Mouse (Mus musculus) limb, embryonic 15.5 days (tissue): ENCODE data around the gene Sema3a. TPM values are rescaled to one million over a fixed set of nuclear protein-coding genes. Genes with fewer than 3 reads are reported as not detected.

Experiments
- ATAC-seq: fragments of 200-750 bp; cut with Nextera tagmentation; 2 replicates; pipeline ENCODE4 v1.8.0; 2017; ENCODE audit warnings: low read depth, moderate TSS enrichment; ENCODE audit not compliant: insufficient number of reproducible peaks, low FRiP score, low TSS enrichment
- H3K27ac ChIP-seq: fragments of 300-500 bp; sonication (generic); 2 replicates; pipeline ENCODE4 v1.5.1; 2015; ENCODE audit warnings: moderate library complexity, mild to moderate bottlenecking, inconsistent platforms
- H3K27me3 ChIP-seq: fragments of 300-500 bp; sonication (generic); 2 replicates; pipeline ENCODE4 v1.6.1; 2015; ENCODE audit warnings: inconsistent platforms
- H3K36me3 ChIP-seq: fragments of 300-500 bp; sonication (generic); 2 replicates; pipeline ENCODE4 v1.6.1; 2015; ENCODE audit warnings: inconsistent platforms
- H3K4me1 ChIP-seq: fragments of 300-500 bp; sonication (generic); 2 replicates; pipeline ENCODE4 v1.6.1; 2015; ENCODE audit warnings: inconsistent platforms
- H3K4me2 ChIP-seq: fragments of 300-500 bp; sonication (generic); 2 replicates; pipeline ENCODE4 v1.6.1; 2015; ENCODE audit warnings: mild to moderate bottlenecking, inconsistent platforms
- H3K4me3 ChIP-seq: fragments of 300-500 bp; sonication (generic); 2 replicates; pipeline ENCODE4 v1.5.1; 2015; ENCODE audit warnings: mild to moderate bottlenecking, inconsistent platforms
- H3K9ac ChIP-seq: fragments of 300-500 bp; sonication (generic); 2 replicates; pipeline ENCODE4 v1.6.1; 2015; ENCODE audit warnings: inconsistent platforms
- H3K9me3 ChIP-seq: fragments of 300-500 bp; sonication (generic); 2 replicates; pipeline ENCODE4 v1.6.1; 2016; ENCODE audit warnings: inconsistent platforms
- WGBS: fragments of 180-500 bp; shearing (Covaris S2); methylation state at CpG from one replicate; pipeline ENCODE4 v1.1.7; 2015; 5-methylcytosine and 5-hydroxymethylcytosine counted together
- polyA plus RNA-seq: library from polyadenylated mRNA; unstranded; fragments of >200 nt; fragmentation: Nextera tagmentation; extraction: Ambion mirVana; gene quantifications from 2 replicates; pipeline ENCODE4 v1.2.1, GENCODE M21; 2015

Sema3a gene
- polyA plus RNA-seq, 1 experiment from 2014 or later, result 44.2 TPM

- no peak overlapping the region for H3K4me2 ChIP-seq
- no peak overlapping the region for H3K4me3 ChIP-seq
- H3K36me3 ChIP-seq, result no peaks in the 10 kb centered on the region
- no peak for ATAC-seq
- H3K9me3 ChIP-seq, result no peaks in the 10 kb centered on the region
- H3K27me3 ChIP-seq, result no peaks in the 10 kb centered on the region
- H3K4me1 ChIP-seq, result no peaks in the 10 kb centered on the region
- no peak overlapping the region for H3K9ac ChIP-seq
- H3K27ac ChIP-seq, result no peak overlapping the region
- WGBS, result 59% methylated on average over 4 of the region's 4 CpGs
Measured at GRCm38 (mm10) chr5:13384714-13385113, 259.5 kb downstream of the Sema3a start.

GRCm38 (mm10) chr5:13386603-13387002 lies 261.4 kb downstream of the Sema3a start:
- WGBS, result 80% methylated on average over 3 of the region's 3 CpGs

GRCm38 (mm10) chr5:13387679-13388078 lies 262.5 kb downstream of the Sema3a start:
- Histone ChIP-seq H3K4me1 (no peaks in the 10 kb centered on the region), H3K27ac (no peak overlapping the region), H3K36me3 (no peaks in the 10 kb centered on the region), H3K4me3 (no peak overlapping the region), H3K27me3 (no peaks in the 10 kb centered on the region), H3K9me3 (no peaks in the 10 kb centered on the region), H3K9ac (no peak overlapping the region), H3K4me2 (no peak overlapping the region)
- no peak for ATAC-seq
- 73% methylated on average over 3 of the region's 3 CpGs for WGBS

More at GRCm38 (mm10) chr5:13386603-13387002, 261.4 kb downstream of the Sema3a start:
- Histone ChIP-seq H3K4me3 (no peak overlapping the region), H3K27me3 (no peaks in the 10 kb centered on the region), H3K36me3 (no peaks in the 10 kb centered on the region), H3K9ac (no peak overlapping the region), H3K4me2 (no peak overlapping the region), H3K27ac (no peak overlapping the region), H3K9me3 (no peaks in the 10 kb centered on the region), H3K4me1 (no peaks in the 10 kb centered on the region)
- ATAC-seq, result no peak

- Histone ChIP-seq H3K27me3 (no peaks in the 10 kb centered on the region), H3K4me1 (no peaks in the 10 kb centered on the region), H3K9me3 (no peaks in the 10 kb centered on the region), H3K9ac (no peak overlapping the region), H3K27ac (no peak overlapping the region), H3K4me3 (no peak overlapping the region), H3K36me3 (no peaks in the 10 kb centered on the region), H3K4me2 (no peak overlapping the region)
- no peak for ATAC-seq
- WGBS, result 63% methylated on average over 3 of the region's 3 CpGs
Measured at GRCm38 (mm10) chr5:13389995-13390394, 264.8 kb downstream of the Sema3a start.

- Histone ChIP-seq H3K36me3 (no peaks in the 10 kb centered on the region), H3K9me3 (no peaks in the 10 kb centered on the region), H3K9ac (no peak overlapping the region), H3K4me3 (no peak overlapping the region), H3K4me2 (no peak overlapping the region), H3K27ac (no peak overlapping the region), H3K4me1 (no peaks in the 10 kb centered on the region), H3K27me3 (no peaks in the 10 kb centered on the region)
- ATAC-seq, result no peak
- WGBS, result 45% methylated on average over 1 of the region's 1 CpGs
Measured at GRCm38 (mm10) chr5:13405432-13405831, 280.2 kb downstream of the Sema3a start.

- no peak for ATAC-seq
- no peak overlapping the region for H3K9ac ChIP-seq
- H3K27me3 ChIP-seq, result no peaks in the 10 kb centered on the region
- H3K4me1 ChIP-seq, result no peaks in the 10 kb centered on the region
- no peak overlapping the region for H3K4me2 ChIP-seq
- H3K9me3 ChIP-seq, result no peaks in the 10 kb centered on the region
- no peak overlapping the region for H3K27ac ChIP-seq
- WGBS, result 92% methylated on average over 2 of the region's 2 CpGs
- H3K4me3 ChIP-seq, result no peak overlapping the region
- H3K36me3 ChIP-seq, result no peaks in the 10 kb centered on the region
Measured at GRCm38 (mm10) chr5:13406131-13406530, 280.9 kb downstream of the Sema3a start.

GRCm38 (mm10) chr5:13411920-13412319 lies 286.7 kb downstream of the Sema3a start:
- Histone ChIP-seq H3K9me3 (no peaks in the 10 kb centered on the region), H3K27me3 (no peaks in the 10 kb centered on the region), H3K9ac (no peak overlapping the region), H3K4me1 (no peaks in the 10 kb centered on the region), H3K27ac (peak overlapping the region; percentile 38; the same call in 1 of the 2 replicates), H3K4me2 (no peak overlapping the region), H3K4me3 (no peak overlapping the region), H3K36me3 (no peaks in the 10 kb centered on the region; the same call in 1 of the 2 replicates)
- 0 out of 2 replicates have a peak, but pooled peaks have one; percentile 58 for ATAC-seq
- whole genome bisulfite sequencing, result 36% methylated on average over 2 of the region's 2 CpGs

- no peaks in the 10 kb centered on the region; the same call in 1 of the 2 replicates for H3K36me3 ChIP-seq
- no peaks in the 10 kb centered on the region for H3K4me1 ChIP-seq
- no peaks in the 10 kb centered on the region for H3K27me3 ChIP-seq
- H3K4me2 ChIP-seq, result no peak overlapping the region
- no peak overlapping the region for H3K4me3 ChIP-seq
- 77% methylated on average over 2 of the region's 2 CpGs for WGBS
- ATAC-seq, result no peak
- no peak overlapping the region for H3K27ac ChIP-seq
- no peak overlapping the region for H3K9ac ChIP-seq
- H3K9me3 ChIP-seq, result no peaks in the 10 kb centered on the region
Measured at GRCm38 (mm10) chr5:13413915-13414525, 288.8 kb downstream of the Sema3a start.

- ATAC-seq, result no peak
- H3K4me1 ChIP-seq, result no peaks in the 10 kb centered on the region
- no peaks in the 10 kb centered on the region for H3K9me3 ChIP-seq
- H3K27me3 ChIP-seq, result no peaks in the 10 kb centered on the region
- no peak overlapping the region for H3K9ac ChIP-seq
- WGBS, result 71% methylated on average over 3 of the region's 3 CpGs
- H3K4me3 ChIP-seq, result no peak overlapping the region
- H3K36me3 ChIP-seq, result no peaks in the 10 kb centered on the region; the same call in 1 of the 2 replicates
- H3K4me2 ChIP-seq, result no peak overlapping the region
- no peak overlapping the region for H3K27ac ChIP-seq
Measured at GRCm38 (mm10) chr5:13416960-13417710, 291.9 kb downstream of the Sema3a start.

- WGBS, result 67% methylated on average over 5 of the region's 5 CpGs
- no peaks in the 10 kb centered on the region for H3K36me3 ChIP-seq
- no peak for ATAC-seq
- no peak overlapping the region for H3K4me3 ChIP-seq
- no peak overlapping the region for H3K4me2 ChIP-seq
- no peak overlapping the region for H3K9ac ChIP-seq
- H3K27ac ChIP-seq, result no peak overlapping the region
- no peaks in the 10 kb centered on the region for H3K4me1 ChIP-seq
- H3K9me3 ChIP-seq, result no peaks in the 10 kb centered on the region
- no peaks in the 10 kb centered on the region for H3K27me3 ChIP-seq
Measured at GRCm38 (mm10) chr5:13421276-13421925, 296.2 kb downstream of the Sema3a start.

- Histone ChIP-seq H3K27me3 (no peaks in the 10 kb centered on the region), H3K27ac (no peak overlapping the region), H3K4me1 (no peaks in the 10 kb centered on the region), H3K9ac (no peak overlapping the region), H3K4me2 (no peak overlapping the region), H3K4me3 (no peak overlapping the region), H3K9me3 (no peaks in the 10 kb centered on the region), H3K36me3 (no peaks in the 10 kb centered on the region)
- WGBS, result 29% methylated on average over 1 of the region's 1 CpGs
- no peak for ATAC-seq
Measured at GRCm38 (mm10) chr5:13428702-13429101, 303.5 kb downstream of the Sema3a start.

GRCm38 (mm10) chr5:13431827-13432226 lies 306.6 kb downstream of the Sema3a start:
- Histone ChIP-seq H3K27ac (no peak overlapping the region), H3K9me3 (no peaks in the 10 kb centered on the region), H3K9ac (no peak overlapping the region), H3K36me3 (no peaks in the 10 kb centered on the region), H3K27me3 (no peaks in the 10 kb centered on the region), H3K4me2 (no peak overlapping the region), H3K4me1 (no peaks in the 10 kb centered on the region), H3K4me3 (no peak overlapping the region)
- 85% methylated on average over 2 of the region's 2 CpGs for WGBS
- ATAC-seq, result no peak
